Mouse (Mus musculus) testis, adult 2 months (tissue): Measurements from ENCODE around the gene Grin2a. TPM values are rescaled to one million over a fixed set of nuclear protein-coding genes. Genes with fewer than 3 reads are reported as not detected.

Source experiments
- H3K27ac ChIP-seq: fragments of 200-500 bp; 2 replicates; pipeline ENCODE4 v1.5.1; 2012; ENCODE audit warnings: low read depth, low read length; ENCODE audit not compliant: control insufficient read depth, insufficient read depth
- H3K27me3 ChIP-seq: fragments of 200-500 bp; 2 replicates; pipeline ENCODE4 v1.6.1; 2012; ENCODE audit warnings: mild to moderate bottlenecking, low read length, moderate library complexity; ENCODE audit not compliant: control insufficient read depth, insufficient read depth
- H3K36me3 ChIP-seq: fragments of 200-500 bp; 2 replicates; pipeline ENCODE4 v1.6.1; 2012; ENCODE audit warnings: mild to moderate bottlenecking, low read length; ENCODE audit not compliant: control insufficient read depth, insufficient read depth
- H3K4me1 ChIP-seq: fragments of 200-500 bp; 2 replicates; pipeline ENCODE4 v1.6.1; 2012; ENCODE audit warnings: low read length; ENCODE audit not compliant: control insufficient read depth, insufficient read depth
- H3K4me3 ChIP-seq: fragments of 200-500 bp; 2 replicates; pipeline ENCODE4 v1.5.1; 2012; ENCODE audit warnings: low read depth, mild to moderate bottlenecking, low read length, moderate library complexity, mixed read lengths; ENCODE audit not compliant: control insufficient read depth
- CTCF ChIP-seq: fragments of 200-500 bp; IDR thresholded peaks from 2 replicates; pipeline ENCODE4 v1.5.1; 2012; ENCODE audit warnings: low read depth, mild to moderate bottlenecking, inconsistent platforms, low read length, moderate library complexity; ENCODE audit not compliant: control insufficient read depth, insufficient read depth, insufficient replicate concordance
- POLR2A ChIP-seq: fragments of 200-500 bp; IDR thresholded peaks from 2 replicates; pipeline ENCODE4 v1.6.1; 2012; ENCODE audit warnings: low read depth, mild to moderate bottlenecking, inconsistent platforms, low read length, moderate library complexity; ENCODE audit not compliant: control insufficient read depth
- polyA plus RNA-seq: library from polyadenylated mRNA; depleted of rRNA; stranded (reverse); fragments of >200 nt; gene quantifications from 2 replicates; pipeline ENCODE4 v1.2.3, GENCODE M21; 2012

Gene Grin2a
- polyA plus RNA-seq, 1 experiment, result 0.27 TPM

- no peaks in the 10 kb centered on the region for H3K27me3 ChIP-seq
- no peak overlapping the region for H3K4me3 ChIP-seq
- TF ChIP-seq CTCF (no peak), POLR2A (no peak)
- H3K4me1 ChIP-seq, result no peaks in the 10 kb centered on the region
- no peak overlapping the region for H3K27ac ChIP-seq
- no peaks in the 10 kb centered on the region for H3K36me3 ChIP-seq
These were observed 314.8 kb downstream of the Grin2a start for GRCm38 (mm10) chr16:9680572-9680971.

- H3K36me3 ChIP-seq, result no peaks in the 10 kb centered on the region
- TF ChIP-seq CTCF (no peak), POLR2A (no peak)
- H3K27me3 ChIP-seq, result no peaks in the 10 kb centered on the region
- no peaks in the 10 kb centered on the region for H3K4me1 ChIP-seq
- no peak overlapping the region for H3K4me3 ChIP-seq
- H3K27ac ChIP-seq, result no peak overlapping the region
These were observed 315.4 kb downstream of the Grin2a start for GRCm38 (mm10) chr16:9679994-9680393.

GRCm38 (mm10) chr16:9678750-9679149, 316.6 kb downstream of the Grin2a start:
- TF ChIP-seq POLR2A (no peak), CTCF (no peak)
- no peaks in the 10 kb centered on the region for H3K4me1 ChIP-seq
- H3K36me3 ChIP-seq, result no peaks in the 10 kb centered on the region
- no peak overlapping the region for H3K27ac ChIP-seq
- H3K4me3 ChIP-seq, result no peak overlapping the region
- no peaks in the 10 kb centered on the region for H3K27me3 ChIP-seq

- Histone ChIP-seq H3K36me3 (no peaks in the 10 kb centered on the region), H3K4me1 (no peaks in the 10 kb centered on the region), H3K4me3 (no peak overlapping the region), H3K27ac (no peak overlapping the region), H3K27me3 (no peaks in the 10 kb centered on the region)
- TF ChIP-seq POLR2A (no peak), CTCF (no peak)
These were observed 323.0 kb downstream of the Grin2a start for GRCm38 (mm10) chr16:9672390-9672789.

- TF ChIP-seq CTCF (no peak), POLR2A (no peak)
- Histone ChIP-seq H3K36me3 (no peaks in the 10 kb centered on the region), H3K4me3 (no peak overlapping the region), H3K27ac (no peak overlapping the region), H3K4me1 (no peaks in the 10 kb centered on the region), H3K27me3 (no peaks in the 10 kb centered on the region)
These were observed 324.1 kb downstream of the Grin2a start for GRCm38 (mm10) chr16:9671222-9671621.

- TF ChIP-seq CTCF, result no peak
- no peak for TF ChIP-seq POLR2A
- Histone ChIP-seq H3K4me1 (no peaks in the 10 kb centered on the region), H3K36me3 (no peaks in the 10 kb centered on the region), H3K27ac (no peak overlapping the region), H3K27me3 (no peaks in the 10 kb centered on the region), H3K4me3 (no peak overlapping the region)
These were observed 324.6 kb downstream of the Grin2a start for GRCm38 (mm10) chr16:9670750-9671161.

- no peaks in the 10 kb centered on the region for H3K4me1 ChIP-seq
- TF ChIP-seq CTCF, result no peak
- no peak for TF ChIP-seq POLR2A
- H3K27me3 ChIP-seq, result no peaks in the 10 kb centered on the region
- H3K27ac ChIP-seq, result no peak overlapping the region
- H3K36me3 ChIP-seq, result no peaks in the 10 kb centered on the region
- H3K4me3 ChIP-seq, result no peak overlapping the region
These were observed 329.5 kb downstream of the Grin2a start for GRCm38 (mm10) chr16:9665896-9666295.

GRCm38 (mm10) chr16:9664060-9664459, 331.3 kb downstream of the Grin2a start:
- H3K27me3 ChIP-seq, result no peaks in the 10 kb centered on the region
- no peak for TF ChIP-seq POLR2A
- TF ChIP-seq CTCF, result no peak
- H3K27ac ChIP-seq, result no peak overlapping the region
- no peaks in the 10 kb centered on the region for H3K4me1 ChIP-seq
- no peaks in the 10 kb centered on the region for H3K36me3 ChIP-seq
- no peak overlapping the region for H3K4me3 ChIP-seq
